Mouse (Mus musculus) testis, postnatal 14 days (tissue): ENCODE measurements around the gene Olfr792.

Experiments
- DNase-seq: peaks from one replicate; pipeline ENCODE4 v3.0.0; 2021; ENCODE audit warnings: low spot score

Gene Olfr792

DNA sequence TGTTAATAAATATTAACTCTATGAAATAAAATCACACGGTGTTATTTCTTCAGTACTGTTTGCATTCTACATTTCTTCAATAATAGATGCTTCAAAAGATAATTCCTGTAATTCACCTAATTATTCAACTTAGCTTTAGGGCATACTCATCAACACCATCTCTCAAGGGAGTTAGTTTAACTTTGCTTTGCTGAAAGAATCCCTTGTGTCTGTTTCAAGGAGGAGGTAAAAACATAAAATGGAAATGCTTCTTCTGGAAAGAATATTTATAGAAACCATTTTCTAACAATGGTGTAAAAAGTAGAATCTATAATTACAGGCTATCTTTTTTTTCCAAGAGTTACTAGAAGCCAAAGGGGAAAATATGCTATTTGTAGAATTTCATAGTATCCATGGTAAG is at the start of gene Olfr792:
Olfr792 (plus strand) TSS at position 301 of the 400 bp plus-strand sequence.
- no peak for DNase-seq

DNA sequence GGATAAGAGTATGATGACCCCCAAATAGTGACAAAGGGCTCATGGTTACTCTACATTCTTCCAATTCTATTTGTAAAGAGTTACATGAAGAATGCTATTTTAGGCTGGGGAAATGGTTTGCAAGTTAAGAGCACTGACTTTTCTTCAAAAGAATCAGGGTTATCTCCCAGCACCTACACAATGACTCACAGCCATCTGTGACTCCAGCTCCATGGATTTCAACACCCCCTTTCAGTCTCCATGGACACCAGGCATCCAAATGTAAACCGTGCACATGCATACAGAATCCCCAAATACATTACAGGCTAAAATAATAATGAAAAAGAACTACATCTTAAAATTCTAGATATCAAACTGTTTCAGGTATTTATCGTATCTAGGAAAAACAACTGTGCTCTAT is 48.9 kb upstream of the Olfr792 start:
- no peak for DNase-seq

DNA sequence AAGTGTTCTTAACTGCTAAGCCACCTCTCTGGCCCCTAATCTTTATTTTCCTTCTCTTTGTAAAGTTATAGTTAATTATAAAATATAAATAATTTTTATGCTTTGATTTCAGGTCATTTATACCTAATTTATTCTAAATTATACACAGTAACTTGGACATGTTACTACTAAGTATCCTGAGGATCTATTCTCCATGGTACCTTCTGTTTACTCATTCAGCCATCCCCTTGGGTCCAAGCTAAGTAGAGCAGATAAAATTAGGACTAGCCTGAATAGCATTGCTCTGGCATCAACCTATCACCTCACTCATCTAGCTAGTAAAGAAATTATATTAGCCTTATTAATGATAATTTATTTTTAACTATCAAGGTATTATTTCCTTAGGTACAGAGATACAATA is 40.8 kb upstream of the Olfr792 start, which contains the start of gene Olfr790:
Olfr790 (plus strand) TSS at position 301 of the 400 bp plus-strand sequence.
- DNase-seq = no peak

DNA sequence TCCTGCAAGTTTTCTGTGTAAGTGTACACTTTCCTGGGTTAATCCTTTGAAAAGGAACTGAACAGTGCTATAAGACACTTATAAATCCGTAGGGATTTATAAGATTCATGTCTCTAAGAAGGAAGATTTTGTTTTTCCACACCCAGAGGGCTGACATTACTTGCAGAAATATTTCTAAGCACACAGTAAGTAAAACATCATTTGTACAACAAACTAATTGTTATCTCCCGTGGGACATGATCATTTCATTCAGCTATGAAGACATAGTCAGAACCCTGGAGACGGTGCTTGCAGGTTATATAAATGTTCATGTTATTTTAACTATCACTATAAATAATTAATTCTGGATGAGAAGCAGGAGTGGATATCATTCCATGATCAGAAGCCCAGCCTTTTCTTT is 17.5 kb upstream of the Olfr792 start, which contains the start of gene Olfr791:
Olfr791 (plus strand) TSS at position 301 of the 400 bp plus-strand sequence.
- DNase-seq = no peak

DNA sequence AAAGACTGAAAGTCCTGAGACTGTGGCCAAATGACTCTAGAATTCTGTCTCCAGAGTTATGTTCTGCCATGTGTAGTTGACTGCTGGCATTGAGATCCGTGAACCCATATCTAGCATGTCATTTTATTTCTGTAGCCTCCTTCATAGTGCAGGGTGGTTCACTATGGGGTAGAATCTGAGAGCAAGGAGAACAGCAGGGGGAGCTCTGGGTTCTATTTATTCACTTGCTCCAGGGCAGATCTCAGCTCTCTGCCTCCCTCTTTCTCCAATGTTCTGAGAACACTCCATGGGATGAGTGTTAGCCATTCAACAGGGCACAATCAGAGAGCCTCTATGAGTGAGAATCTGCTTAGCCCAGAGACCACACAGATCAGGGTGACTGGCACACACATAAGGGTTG is 10.4 kb downstream of the Olfr792 start:
- DNase-seq = no peak

DNA sequence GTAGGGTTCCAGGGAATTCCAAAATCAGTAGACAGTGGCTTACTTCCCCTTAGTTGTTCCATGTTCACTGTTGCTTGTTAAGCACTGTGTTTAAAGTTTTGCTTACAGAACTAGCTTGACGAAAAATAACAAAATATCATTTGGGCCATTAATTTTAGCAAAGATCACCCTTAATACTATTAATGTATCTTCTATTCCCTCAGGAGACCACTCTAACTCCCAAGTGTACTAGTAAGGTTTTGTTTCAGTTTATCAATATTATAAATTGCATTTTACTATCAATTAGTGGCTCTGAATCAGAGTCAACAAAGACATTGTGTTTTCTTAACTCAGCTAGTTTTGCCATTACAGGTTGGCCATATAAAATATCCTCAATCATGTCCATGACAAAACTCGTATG is 28.4 kb downstream of the Olfr792 start, which contains the start of gene Olfr794:
Olfr794 (plus strand) TSS at position 301 of the 400 bp plus-strand sequence.
- no peak for DNase-seq

DNA sequence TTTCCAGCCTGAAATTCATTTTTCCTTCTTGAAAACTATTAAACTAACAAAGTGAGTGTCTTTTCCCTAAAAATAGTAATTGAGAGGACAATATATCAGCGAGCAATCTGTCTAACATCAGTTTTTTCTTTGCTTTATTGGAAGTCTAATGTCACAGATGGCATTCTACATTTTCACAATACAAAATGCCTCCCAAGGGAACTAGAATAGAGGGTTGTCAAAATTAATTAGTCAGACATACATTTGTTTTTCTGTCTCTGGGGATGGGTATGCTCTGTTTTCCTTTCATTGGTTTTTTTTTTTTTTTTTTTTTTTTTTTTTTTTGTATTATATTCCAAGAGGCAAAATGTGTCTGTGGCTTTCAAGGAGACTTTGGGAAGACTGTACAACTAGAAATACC is 38.1 kb downstream of the Olfr792 start:
- DNase-seq = no peak
